Mouse (Mus musculus) thymus, postnatal 10 days (tissue): ENCODE measurements at regions not wholly inside any gene's neighbourhood (a gene's known extent, or its start where the extent isn't known, plus 50 kb on each side); places are given as distances from the start of the nearest gene placed in this dataset.
A peak's percentile ranks its signal among the peaks of the same experiment; 100 is the strongest.
"Not testable (repeated sequence)": the region's sequence is repeated elsewhere in the genome, so short reads cannot be mapped to it uniquely, and the experiment has no call there.

Experiments
- DNase-seq, 2 experiments: peaks; one replicate each; pipeline ENCODE4 v3.0.0; 2021; ENCODE audit warnings: low spot score in 2 of 2

GRCm38 (mm10) chr17:15620746-15621694 is 56.9 kb upstream of the Prdm9 start:
- no peak for DNase-seq

- DNase-seq = peak; percentile 9 to 52
Observed at GRCm38 (mm10) chr17:15622913-15623312, 58.8 kb upstream of the Prdm9 start.

- no peak for DNase-seq
Observed at GRCm38 (mm10) chr17:15630792-15631191, 66.6 kb upstream of the Prdm9 start.

GRCm38 (mm10) chr17:15631626-15632025 is 67.5 kb upstream of the Prdm9 start:
- DNase-seq = no peak

- no peak for DNase-seq
Observed at GRCm38 (mm10) chr17:15632090-15632489, 67.9 kb upstream of the Prdm9 start.

GRCm38 (mm10) chr17:15639111-15639865 is 65.5 kb upstream of the Chd1 start:
- DNase-seq = not testable (repeated sequence)

GRCm38 (mm10) chr17:15640776-15641175 is 64.0 kb upstream of the Chd1 start:
- no peak for DNase-seq

- no peak for DNase-seq
Observed at GRCm38 (mm10) chr17:15641764-15642163, 63.0 kb upstream of the Chd1 start.

GRCm38 (mm10) chr17:15646768-15647167 is 58.0 kb upstream of the Chd1 start:
- no peak for DNase-seq

GRCm38 (mm10) chr17:15650089-15650742 is 54.6 kb upstream of the Chd1 start:
- DNase-seq = no peak

- no peak for DNase-seq
Observed at GRCm38 (mm10) chr17:15651869-15652268, 52.9 kb upstream of the Chd1 start.
